Mouse (Mus musculus) layer of hippocampus, adult 9-11 months (tissue): ENCODE measurements at regions not wholly inside any gene's neighbourhood (a gene's known extent, or its start where the extent isn't known, plus 50 kb on each side); places are given as distances from the start of the nearest gene placed in this dataset.

Experiments used
- DNase-seq: peaks from one replicate; pipeline ENCODE4 v3.0.0; 2022

DNA sequence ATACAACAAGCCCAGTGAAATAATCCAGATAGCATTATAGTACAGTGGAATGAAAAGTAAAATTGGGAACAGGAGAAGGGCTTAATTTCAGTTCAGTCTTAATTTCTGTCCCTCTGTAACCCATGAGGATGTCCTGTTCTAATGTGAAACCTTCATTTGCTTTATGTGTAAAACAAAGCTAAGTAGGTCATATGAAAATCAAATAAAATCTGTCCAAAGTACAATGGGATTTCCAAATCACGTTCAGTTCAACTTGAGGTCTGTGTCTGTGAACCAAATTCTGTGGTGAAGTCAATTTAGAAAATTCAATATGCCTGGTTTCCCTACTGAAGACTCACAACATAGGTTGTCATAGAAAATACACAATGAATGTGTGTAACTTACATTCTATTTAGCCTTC, 74.4 kb upstream of the Dab2 start:
- no peak for DNase-seq

DNA sequence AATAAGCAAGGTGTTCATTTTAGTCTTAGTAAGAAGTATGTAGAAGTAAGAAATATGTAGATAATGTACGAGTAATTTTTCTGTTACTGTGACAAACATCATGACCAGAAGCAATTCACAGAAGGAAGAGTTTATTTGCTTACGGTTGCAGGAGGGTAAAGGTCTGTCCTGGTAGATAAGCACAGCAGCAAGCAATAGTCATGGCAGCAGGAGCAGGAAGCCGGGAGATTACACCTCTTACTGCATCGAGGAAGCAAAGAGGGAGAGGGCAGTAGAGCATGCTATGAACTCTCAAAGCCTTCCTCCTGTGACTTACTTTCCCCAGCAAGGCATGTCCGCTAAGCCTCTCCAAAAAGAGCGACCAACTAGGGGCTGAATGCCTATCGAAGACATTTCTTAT, 69.0 kb upstream of the Dab2 start:
- DNase-seq, result no peak

DNA sequence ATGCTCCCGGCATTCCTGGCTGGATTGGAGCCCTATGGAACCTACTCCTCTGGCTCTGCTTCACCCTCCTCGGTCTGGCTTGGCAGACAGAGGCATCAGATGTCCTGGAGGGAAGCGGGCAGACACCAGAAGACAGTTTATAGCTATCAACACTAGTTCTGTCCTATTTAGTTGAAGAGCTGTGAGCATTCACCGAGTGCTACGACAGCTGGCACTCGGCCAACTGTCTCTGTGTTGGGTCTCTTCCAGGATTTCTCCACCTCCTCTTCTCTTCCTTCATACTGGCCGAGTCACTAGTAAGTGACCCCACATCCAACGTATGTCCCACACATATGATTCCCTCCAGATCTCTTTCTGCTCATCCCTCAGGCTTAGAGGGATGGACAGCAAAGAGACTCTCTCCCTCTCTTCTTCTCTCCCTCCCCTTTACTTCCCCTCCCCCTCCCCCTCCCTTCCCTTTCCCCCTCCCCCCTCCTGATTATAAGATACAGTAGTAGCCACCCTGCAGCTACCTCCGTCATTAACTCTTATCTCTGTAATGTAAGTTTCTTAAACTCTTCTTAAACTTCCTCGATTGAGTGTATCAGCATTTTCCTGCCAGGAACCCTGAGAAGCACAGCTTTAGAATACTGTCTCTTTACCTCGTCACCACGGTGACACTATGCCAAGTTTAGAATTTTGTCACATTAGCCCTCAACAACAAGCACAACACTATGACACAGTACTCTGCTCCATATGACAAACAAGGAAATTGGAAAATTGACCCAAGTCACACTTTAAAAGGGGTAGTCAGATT, 68.1 kb upstream of the Dab2 start:
- no peak for DNase-seq

DNA sequence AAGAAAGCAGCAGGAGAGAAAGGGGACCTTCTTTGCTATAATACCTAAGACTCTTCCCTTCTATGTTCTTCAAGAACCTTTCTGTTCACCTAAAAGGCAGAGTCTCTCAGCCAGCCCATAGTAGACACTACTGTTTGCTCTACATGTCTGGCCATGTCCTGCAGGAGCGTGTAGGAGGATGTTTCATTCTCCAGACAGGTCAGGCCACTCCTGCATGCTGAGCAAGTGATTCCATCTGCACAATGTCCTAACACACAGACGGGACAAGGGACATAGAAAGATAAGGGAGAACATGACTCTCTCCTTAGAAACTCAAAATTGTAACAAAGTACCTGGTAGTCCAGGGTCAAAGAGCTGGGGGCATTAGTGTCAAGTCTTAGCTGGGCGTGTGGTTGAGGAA, 66.0 kb upstream of the Dab2 start:
- DNase-seq, result no peak

DNA sequence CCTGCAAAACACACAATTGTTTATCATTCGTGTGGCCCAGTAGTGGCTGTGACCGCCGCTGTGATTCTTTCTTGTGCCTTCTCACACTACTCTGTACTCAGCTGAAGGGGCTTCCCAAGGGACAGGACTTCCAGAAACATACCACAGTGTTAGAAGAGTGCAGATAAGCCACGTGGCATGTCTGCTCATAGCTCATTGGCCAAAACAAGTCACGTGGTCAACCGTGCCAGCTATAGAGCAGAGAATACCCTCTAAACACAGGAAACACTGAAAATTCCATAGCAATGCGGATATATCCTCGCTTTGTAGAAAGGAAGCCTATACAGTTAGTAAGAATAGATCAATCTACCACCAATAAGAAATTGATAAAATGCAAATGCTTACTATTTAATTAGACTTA, 63.0 kb upstream of the Dab2 start:
- no peak for DNase-seq

DNA sequence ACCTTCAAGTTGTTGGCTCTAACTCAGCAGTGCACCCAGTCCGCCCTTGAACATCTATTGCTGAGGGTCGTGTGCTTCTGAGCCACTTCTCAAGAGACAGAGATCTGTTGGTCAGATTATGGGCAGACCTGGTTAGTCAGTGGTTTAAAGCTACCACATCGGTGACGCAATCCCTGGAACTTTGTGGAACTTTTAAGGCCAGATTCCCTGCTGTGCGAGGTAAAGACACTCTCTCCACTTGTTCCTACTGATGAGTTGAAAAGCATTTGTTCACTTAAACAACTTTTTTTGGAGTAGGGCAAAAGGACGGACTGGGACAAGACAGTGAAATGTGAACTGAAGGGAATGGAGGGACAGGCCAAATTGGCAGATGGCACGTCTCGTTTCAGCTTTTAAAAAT, 61.9 kb upstream of the Dab2 start:
- DNase-seq, result no peak

DNA sequence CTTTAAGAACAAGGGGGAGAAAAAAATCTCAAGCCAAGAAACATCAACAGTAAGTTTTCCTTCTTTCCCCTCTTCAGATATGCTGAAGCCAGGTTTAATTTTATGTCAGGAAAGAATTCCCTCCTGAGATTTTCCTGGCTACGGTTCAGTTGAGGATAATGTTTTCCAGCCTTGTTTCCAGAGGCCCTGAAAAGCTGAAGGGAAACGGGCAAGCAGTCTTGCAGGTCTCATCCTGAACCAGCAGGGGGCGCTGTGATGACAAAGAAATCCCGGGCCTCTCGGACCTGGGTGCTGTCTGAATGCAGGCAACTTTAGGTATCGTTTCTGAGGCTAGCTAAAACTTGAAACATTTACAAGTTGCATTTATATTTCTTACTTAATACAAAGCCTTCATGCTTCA, 61.5 kb upstream of the Dab2 start:
- peak; percentile 42 for DNase-seq

DNA sequence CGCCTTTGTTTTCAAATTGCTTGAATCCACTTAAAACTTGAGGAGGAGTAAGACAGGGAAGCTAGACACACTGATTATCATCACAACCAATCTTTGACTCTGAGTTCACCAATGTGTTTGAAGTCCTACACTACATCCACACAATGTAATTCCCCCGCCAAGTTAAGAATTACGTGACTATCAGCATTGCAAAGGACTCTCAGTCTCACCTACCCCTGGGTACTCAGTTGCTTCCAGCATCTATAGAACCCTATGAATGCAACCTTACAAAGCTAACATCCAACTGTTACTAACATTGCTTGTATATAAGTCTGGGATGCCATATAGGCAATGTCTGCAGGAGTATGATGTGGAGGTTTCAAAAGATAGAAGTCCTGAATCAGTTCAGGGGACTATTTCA, 60.8 kb upstream of the Dab2 start:
- DNase-seq, result no peak

DNA sequence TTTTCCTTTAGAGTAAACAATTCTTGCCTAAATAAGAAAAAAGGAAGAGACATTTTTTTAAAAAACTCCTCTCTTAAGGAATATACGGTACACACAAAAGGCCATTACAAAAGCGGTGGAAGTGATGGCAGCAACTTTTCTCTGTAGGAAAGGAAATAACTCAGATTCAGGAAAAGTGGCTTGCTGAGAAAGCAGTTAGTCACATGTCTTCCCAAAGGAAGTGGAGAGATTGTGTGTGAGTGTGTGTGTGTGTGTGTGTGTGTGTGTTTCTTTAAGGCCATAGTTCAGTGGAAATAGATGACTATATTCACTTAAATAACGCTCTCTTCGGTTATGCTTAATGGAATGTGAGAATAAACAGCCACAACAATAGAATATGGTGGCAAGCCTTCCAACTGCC, 57.5 kb upstream of the Dab2 start:
- no peak for DNase-seq

DNA sequence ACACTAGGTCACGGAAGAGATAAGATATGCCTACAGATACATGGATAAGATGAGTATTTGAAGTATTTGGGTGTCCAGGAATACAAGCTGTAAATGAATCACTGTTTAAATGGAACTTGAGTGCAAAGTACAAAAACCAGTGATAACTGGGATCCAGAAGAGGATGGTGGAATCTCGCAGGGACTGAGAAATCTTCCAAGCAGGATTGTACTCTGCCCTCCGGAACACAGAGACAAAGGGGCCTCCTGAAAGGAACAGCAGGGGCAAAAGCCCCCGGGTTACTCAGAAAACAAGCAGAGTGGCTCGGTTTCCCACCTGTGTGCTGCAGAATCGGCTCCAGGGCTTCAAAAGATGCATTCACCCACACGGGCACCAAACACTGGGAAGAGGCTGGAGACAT, 55.2 kb upstream of the Dab2 start:
- DNase-seq, result no peak

DNA sequence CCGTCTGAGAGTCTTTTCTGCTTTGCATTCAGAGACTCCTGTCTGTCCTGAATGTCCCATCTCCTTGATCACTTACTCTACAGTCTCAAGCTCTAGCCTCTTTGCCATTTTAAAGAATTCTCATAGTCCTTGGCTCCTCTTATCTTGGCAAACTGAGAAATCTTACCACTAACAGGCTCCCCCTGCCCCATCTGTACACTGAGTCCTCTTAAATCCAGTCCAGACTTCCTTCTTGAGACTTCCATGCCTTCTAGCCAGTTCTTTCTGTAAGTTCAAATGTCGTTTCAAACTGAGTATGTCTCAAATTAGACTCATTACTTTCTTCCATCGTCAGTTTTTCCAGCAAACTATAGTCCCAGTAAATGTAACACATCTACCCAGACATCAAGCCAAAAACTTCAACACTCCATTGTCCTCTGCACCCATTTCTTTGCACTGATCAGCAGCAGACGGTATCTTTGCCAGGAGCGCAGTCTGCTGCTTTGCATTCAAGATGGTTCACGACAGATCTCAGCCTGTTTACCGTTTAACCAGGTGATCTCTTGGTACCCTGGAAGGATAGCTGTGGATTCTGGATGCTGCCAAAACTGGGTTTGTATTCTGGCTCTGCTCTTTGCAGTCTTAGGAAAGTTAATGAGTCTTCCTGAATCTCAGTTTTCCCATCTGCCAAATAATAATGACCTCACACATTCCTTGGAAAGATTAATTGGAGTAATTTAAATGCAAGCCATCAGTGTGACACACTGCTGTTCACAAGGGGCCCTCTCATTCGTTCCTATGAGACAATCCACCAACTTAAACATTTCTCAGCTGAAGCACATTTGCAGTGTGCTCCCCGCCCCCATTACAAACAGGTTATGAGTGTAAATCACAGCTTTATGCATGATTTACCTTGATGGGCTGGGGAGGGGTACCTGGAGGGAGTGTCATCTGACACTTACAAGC, 53.4 kb upstream of the Dab2 start:
- DNase-seq, result no peak

DNA sequence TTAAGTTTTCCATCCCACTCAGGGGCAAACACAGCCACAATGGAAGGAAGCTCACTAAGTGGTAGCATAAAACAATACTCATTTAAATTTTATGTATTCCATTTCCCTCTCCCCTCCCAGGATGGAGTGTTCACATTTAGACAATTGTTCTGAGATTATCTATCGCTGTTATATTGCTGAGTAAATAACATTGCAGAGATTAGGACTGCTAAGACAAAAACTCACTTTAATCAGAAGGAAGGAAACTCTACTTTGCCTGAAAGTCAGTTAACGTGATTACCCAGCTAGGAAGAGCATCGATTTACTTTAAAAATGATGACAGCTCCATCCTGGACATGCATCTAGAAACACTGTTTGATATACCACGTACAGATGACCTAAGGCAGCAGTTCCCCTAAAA, 51.1 kb upstream of the Dab2 start:
- DNase-seq, result no peak
